Mouse (Mus musculus): ENCODE results near the gene Serpinc1. TPM values are rescaled to one million over a fixed set of nuclear protein-coding genes. Genes with fewer than 3 reads are reported as not detected.

The Serpinc1 gene
- 0.35 and 0.48 TPM in 2 replicates for polyA plus RNA-seq (2012; rRNA removed)

DNA sequence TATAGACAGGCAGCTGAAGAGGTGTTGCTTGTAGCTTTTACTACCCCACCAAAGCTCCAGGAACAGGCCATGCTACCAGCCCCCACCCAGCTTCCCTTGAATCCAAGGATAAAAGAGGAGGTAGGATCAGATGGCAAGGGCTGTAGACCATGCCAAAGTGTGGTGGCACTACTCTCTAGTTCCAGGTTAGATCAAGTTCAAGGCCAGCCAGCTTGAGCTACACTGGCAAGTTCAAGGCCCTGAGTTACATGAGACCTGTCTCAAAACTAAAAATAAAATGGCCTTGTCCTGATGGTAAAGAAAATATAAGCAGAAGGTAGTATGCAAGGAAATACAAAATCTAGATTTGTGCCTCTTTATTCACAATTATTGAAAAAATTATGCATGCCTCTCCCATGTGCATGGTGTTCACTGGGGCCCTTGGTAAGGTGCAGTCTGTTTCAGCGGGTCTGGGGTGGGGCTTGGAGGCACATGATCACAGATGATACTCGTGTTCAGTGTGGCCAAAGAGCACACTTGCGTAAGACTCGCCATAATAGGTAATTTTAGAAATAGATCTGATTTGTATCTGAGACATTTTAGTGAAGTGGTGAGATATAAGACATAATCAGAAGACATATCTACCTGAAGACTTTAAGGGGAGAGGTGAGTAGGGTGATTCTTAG, at the start of gene Serpinc1:
Gene Serpinc1, plus strand, starts transcription at position 515 of the 665 bp plus-strand sequence.

DNA sequence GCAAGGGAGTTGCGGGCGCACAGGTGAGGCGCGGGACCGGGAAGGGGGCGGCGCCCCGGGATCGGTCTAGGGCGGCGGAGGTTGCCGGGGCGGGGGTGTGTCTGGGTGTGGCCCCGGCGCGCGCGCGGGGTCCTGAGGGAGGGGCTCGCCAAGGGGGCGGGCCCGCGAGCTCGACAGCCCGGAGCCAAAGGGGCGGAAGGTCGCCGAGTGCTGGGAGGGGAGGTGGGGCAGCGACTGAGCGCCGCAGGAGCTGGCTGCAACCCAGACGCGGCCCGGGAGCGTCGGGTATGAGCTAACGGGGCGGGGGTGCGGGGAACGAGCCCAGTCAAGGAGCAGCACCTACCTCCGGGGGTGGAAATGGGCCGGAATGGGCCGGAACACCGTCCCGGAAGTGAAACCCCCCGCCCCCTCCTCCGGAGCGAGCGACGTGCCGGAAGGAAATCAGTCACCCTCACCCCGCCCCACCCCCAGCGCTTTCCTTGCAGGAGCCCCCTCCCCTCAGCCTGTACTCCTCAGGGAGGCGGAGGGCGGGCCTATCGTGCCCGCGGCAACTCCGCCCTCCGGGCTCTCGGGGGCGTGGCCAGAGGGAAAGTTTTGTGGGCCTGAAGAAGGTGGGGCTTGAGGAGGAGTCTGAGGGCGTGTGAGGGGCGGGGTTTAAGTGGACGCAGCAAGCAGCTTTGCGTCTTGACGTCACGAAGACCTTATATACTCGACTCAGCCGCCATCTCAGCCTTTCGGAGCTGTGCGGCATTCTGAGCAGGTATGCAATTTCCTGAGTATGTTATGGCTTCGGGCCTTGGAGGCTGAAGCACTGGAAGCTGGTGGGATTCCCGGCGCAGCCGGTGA, 56.3 kb downstream of the Serpinc1 start, which contains the start of gene Zbtb37:
Gene Zbtb37, minus strand, starts transcription at position 415 of the 846 bp plus-strand sequence.

Other genes with a start within 250 kb of the Serpinc1 start
- gene Rabgap1l, start 185.4 kb upstream of the Serpinc1 start, polyA plus RNA-seq (2012; rRNA removed): 46.7 and 48.6 TPM in 2 replicates
- gene Rc3h1, start 72.2 kb upstream of the Serpinc1 start, polyA plus RNA-seq (2012; rRNA removed): 10.7 and 11.4 TPM in 2 replicates
- gene Zbtb37, start 56.3 kb downstream of the Serpinc1 start, polyA plus RNA-seq (2012; rRNA removed): 9.4 and 9.7 TPM in 2 replicates
- gene Dars2, start 92.1 kb downstream of the Serpinc1 start, polyA plus RNA-seq (2012; rRNA removed): 20.1 and 21.3 TPM in 2 replicates
- gene Cenpl, start 92.1 kb downstream of the Serpinc1 start, polyA plus RNA-seq (2012; rRNA removed): 5.2 and 5.8 TPM in 2 replicates
- 18.0 TPM in 2 replicates for gene Klhl20, start 152.9 kb downstream of the Serpinc1 start, polyA plus RNA-seq (2012; rRNA removed)
- gene Ankrd45, start 164.1 kb downstream of the Serpinc1 start, polyA plus RNA-seq (2012; rRNA removed): 31.6 and 31.8 TPM in 2 replicates
- gene Tex50, start 180.7 kb downstream of the Serpinc1 start, polyA plus RNA-seq (2012; rRNA removed): not detected in 2 replicates